Mouse (Mus musculus): ENCODE data around the gene Zfp420.

DNA sequence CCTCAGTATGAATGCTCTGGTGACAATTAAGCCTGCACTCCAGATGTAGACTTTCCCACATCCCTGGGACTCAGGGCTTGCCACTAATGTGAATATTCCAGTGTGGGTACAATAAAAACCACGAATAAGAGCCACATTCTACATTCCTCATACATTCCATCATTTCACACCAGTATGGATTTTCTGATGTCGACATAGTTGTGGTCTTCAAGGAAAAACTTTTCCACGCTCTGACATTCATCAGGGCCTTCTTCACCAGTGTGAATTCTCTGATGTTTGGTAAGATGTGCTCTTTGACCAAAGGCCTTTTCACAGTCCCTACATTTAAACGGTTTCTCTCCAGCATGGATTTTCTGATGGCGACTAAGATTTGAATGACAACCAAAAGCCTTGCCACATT is 15.2 kb upstream of the Zfp420 start:
- TF ChIP-seq POLR2A (IDR thresholded peaks at IDR 0.05; ENCODE audit: insufficient read depth, low read length): no peak
- TF ChIP-seq CTCF (IDR thresholded peaks at IDR 0.05; ENCODE audit: low read depth, low read length): no peak

Data from ES-Bruce4 (cell line).